Mouse (Mus musculus): ENCODE results near the gene Tap1.

- no peak for TF ChIP-seq POLR2A (IDR thresholded peaks at IDR 0.05; ENCODE audit: control insufficient read depth in 1 of 2, insufficient read depth in 1 of 2, low read depth in 1 of 2, low read length in 2 of 2, poor library complexity in 1 of 2)
- no peak for TF ChIP-seq ELF1 (IDR thresholded peaks at IDR 0.05; ENCODE audit: low read depth, low read length)
- no peak for TF ChIP-seq GABPA (IDR thresholded peaks at IDR 0.05; ENCODE audit: low read depth, low read length)
- no peak for TF ChIP-seq RCOR1 (IDR thresholded peaks at IDR 0.05; ENCODE audit: low read depth, low read length)
- TF ChIP-seq EP300 (IDR thresholded peaks at IDR 0.05; ENCODE audit: low read depth in 1 of 2, low read length in 2 of 2) = no peak
- no peak for TF ChIP-seq ZKSCAN1 (IDR thresholded peaks at IDR 0.05; ENCODE audit: low read depth, low read length)
- TF ChIP-seq CTCF (IDR thresholded peaks at IDR 0.05 in 2 of 3, conservative IDR thresholded peaks at IDR 0.05 in 1 of 3; ENCODE audit: control insufficient read depth in 1 of 3, insufficient read depth in 1 of 3, low read depth in 2 of 3, low read length in 3 of 3, poor library complexity in 1 of 3, severe bottlenecking in 1 of 3) = no peak
- TF ChIP-seq MAX (IDR thresholded peaks at IDR 0.05; ENCODE audit: low read length) = no peak
- no peak for TF ChIP-seq SIN3A (IDR thresholded peaks at IDR 0.05; ENCODE audit: low read length)
- no peak for TF ChIP-seq MXI1 (IDR thresholded peaks at IDR 0.05; ENCODE audit: low read depth, low read length)
- no peak for TF ChIP-seq MAZ (IDR thresholded peaks at IDR 0.05; ENCODE audit: low read depth, low read length)
These were observed 16.9 kb upstream of the Tap1 start for GRCm38 (mm10) chr17:34170487-34170876.
